Mouse (Mus musculus) frontal cortex, postnatal 14 days (tissue): ENCODE results near the gene Mtmr12.

Source experiments
- DNase-seq, 2 experiments: peaks; one replicate each; pipeline ENCODE4 v3.0.0; 2022; ENCODE audit warnings: low spot score in 2 of 2

Gene Mtmr12

DNA sequence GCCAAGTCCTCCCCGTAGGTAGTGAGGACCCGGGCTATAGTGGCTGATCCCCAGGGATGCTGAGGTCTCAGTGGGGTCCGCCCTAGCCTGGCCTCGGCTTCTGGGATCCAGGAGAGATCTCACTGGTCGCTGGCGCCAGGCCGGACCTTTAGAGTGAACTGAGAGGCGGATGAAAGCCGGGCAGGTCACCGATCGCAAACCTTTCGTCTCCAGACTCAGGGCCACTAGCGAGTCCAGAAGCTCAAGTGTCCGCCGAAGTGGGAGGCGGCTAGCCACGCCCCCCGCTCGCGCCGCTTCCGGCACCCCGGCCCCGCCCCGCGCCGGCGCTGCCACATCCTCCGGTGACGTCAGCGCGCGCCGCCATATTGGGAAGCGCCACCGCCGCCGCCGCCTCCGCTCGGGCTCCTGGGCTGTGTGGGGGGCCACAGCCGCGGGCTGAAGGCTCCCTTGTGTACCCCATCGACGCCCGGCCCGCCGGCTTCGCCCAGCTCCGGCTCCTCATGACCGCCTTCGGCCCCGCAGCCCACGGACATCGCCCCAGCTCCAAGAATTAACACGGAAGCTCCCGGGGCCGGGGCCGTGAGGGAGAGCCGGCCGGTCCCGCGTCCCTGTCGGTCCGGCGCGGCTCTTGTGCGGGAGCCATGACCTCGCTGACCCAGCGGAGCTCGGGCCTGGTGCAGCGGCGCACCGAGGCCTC is 116.4 kb downstream of the Mtmr12 start, which contains the start of gene Golph3:
Gene Golph3, plus strand, starts transcription at position 360 of the 697 bp plus-strand sequence.
- peak; percentile 85 to 92 for DNase-seq

DNA sequence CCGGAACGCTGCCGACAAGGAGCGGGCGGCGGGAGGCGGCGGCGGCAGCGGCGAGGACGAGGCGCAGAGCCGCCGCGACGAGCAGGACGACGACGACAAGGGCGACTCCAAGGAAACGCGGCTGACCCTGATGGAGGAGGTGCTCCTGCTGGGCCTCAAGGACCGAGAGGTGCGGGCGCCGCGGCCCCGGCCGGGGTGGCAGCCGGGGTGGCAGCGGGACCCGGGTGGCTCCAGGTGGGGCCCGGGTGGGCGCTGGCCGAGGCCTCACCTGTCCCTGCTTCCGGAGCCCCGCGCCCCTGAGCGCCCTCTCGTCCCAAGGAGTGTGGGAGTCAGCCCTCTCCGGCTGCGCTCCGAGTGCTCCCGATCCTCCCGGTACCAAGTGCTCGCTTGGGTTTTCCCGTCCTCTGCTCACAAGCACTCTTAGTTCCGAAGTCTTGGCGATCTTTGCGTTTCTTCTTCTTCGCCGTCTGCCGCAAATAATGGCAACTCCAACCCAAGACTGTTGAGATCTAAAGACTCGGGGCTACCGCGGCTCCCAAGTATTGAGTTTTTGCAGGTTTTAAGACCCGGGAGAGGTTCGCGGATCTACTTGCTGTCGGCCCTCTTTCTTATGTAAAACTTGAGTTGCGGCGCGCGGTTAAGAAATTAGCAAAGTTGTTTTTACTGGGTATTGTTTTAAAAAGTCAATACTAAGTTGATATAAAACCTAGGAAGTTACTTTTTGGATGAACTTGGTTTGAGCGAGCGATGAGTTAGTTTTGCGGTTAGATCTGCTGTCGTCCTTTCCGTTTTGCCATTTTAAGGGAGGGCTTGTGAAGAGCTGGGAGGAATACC is 117.2 kb downstream of the Mtmr12 start, which contains the start of gene 1810049J17Rik:
Gene 1810049J17Rik, minus strand, starts transcription at position 112 of the 834 bp plus-strand sequence.
- DNase-seq, result peak; percentile 11 to 19

DNA sequence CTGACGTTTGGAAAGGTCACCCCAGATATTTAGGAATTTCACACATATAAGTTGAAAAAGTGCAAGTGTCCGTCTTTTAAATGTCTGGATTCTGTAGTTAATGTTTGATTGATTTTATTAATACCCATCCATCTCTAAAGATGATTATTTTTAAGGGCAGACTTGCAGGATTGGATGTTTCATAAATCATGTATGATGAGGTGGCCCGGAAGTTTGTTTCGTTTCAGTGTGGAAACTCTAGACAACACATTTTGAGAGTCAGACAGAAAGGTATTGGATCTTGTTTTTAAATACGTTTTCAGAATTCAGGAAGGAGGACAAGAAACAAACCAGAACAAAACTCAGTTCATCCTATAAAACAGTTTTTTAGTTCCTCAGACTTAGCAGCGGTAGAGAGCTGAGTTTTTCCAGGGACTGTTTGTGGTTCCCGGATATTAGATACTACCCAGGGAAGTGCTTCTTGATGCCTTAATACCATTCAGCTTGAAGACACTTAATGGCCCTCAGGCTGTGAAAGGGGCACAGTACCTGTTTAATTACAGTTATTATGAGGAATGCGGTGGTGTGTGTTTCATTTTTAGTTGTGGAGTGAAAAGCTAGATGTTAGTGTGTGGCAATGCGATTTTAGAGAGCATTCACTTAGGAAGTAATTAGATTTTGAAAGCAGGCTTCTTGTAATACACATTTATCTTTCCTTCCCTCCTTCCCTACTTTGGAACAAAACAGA is 118.0 kb downstream of the Mtmr12 start:
- DNase-seq, result no peak
